Mouse (Mus musculus) midbrain, embryonic 12.5 days (tissue): Measurements from ENCODE around the gene Pold4. TPM values are rescaled to one million over a fixed set of nuclear protein-coding genes. Genes with fewer than 3 reads are reported as not detected.

Experiments
- ATAC-seq: fragments of 200-750 bp; cut with Nextera tagmentation; 2 replicates; pipeline ENCODE4 v1.8.0; 2017; ENCODE audit warnings: low read depth, moderate TSS enrichment, moderate library complexity; ENCODE audit not compliant: low FRiP score
- H3K27ac ChIP-seq: fragments of 300-500 bp; sonication (generic); replicated peaks from 2 replicates; pipeline ENCODE4 v1.5.1; 2016; ENCODE audit warnings: mild to moderate bottlenecking
- H3K27me3 ChIP-seq: fragments of 300-500 bp; sonication (generic); 2 replicates; pipeline ENCODE4 v1.6.1; 2016; ENCODE audit warnings: mild to moderate bottlenecking
- H3K36me3 ChIP-seq: fragments of 300-500 bp; sonication (generic); 2 replicates; pipeline ENCODE4 v1.6.1; 2016
- H3K4me1 ChIP-seq: fragments of 300-500 bp; sonication (generic); 2 replicates; pipeline ENCODE4 v1.6.1; 2016
- H3K4me2 ChIP-seq: fragments of 300-500 bp; sonication (generic); replicated peaks from 2 replicates; pipeline ENCODE4 v1.6.1; 2016; ENCODE audit warnings: mild to moderate bottlenecking, moderate library complexity
- H3K4me3 ChIP-seq: fragments of 300-500 bp; sonication (generic); 2 replicates; pipeline ENCODE4 v1.5.1; 2016; ENCODE audit warnings: mild to moderate bottlenecking
- H3K9ac ChIP-seq: fragments of 300-500 bp; sonication (generic); replicated peaks from 2 replicates; pipeline ENCODE4 v1.6.1; 2016; ENCODE audit warnings: mild to moderate bottlenecking, moderate library complexity
- H3K9me3 ChIP-seq: fragments of 300-500 bp; sonication (generic); 2 replicates; pipeline ENCODE4 v1.6.1; 2016; ENCODE audit warnings: mild to moderate bottlenecking
- WGBS: fragments of 180-500 bp; shearing (Covaris S2); methylation state at CpG from one replicate; pipeline ENCODE4 v1.1.7; 2016; 5-methylcytosine and 5-hydroxymethylcytosine counted together
- polyA plus RNA-seq: library from polyadenylated mRNA; unstranded; fragments of >200 nt; fragmentation: Nextera tagmentation; extraction: Ambion mirVana; gene quantifications from 2 replicates; pipeline ENCODE4 v1.2.1, GENCODE M21; 2016

Gene Pold4
- 15.2 and 16.1 TPM in 2 replicates for polyA plus RNA-seq

- H3K4me2 ChIP-seq = peak within 1 kb of the TSS; percentile 88
- H3K9ac ChIP-seq = peak within 1 kb of the TSS; percentile 68
- H3K4me3 ChIP-seq = peak within 1 kb of the TSS; percentile 60
- peaks cover 44% of the 10 kb centered on the region for H3K27me3 ChIP-seq
- H3K36me3 ChIP-seq = no peaks in the 10 kb centered on the region
- no peaks in the 10 kb centered on the region for H3K9me3 ChIP-seq
- 13% methylated on average over 26 of the region's 26 CpGs for WGBS
- peak; percentile 90 for ATAC-seq
- H3K27ac ChIP-seq = peak within 1 kb of the TSS; percentile 60; the same call in 1 of the 2 replicates
- peaks cover 12% of the 10 kb centered on the region for H3K4me1 ChIP-seq
Measured at GRCm38 (mm10) chr19:4231253-4232185, at the start of gene Pold4. TSS of gene Pold4 (plus strand) at chr19:4231899.

GRCm38 (mm10) chr19:4183689-4184088 is 48.0 kb upstream of the Pold4 start:
- Histone ChIP-seq H3K27me3 (no peaks in the 10 kb centered on the region), H3K4me1 (peaks cover 11% of the 10 kb centered on the region), H3K9ac (no peak overlapping the region), H3K4me2 (no peak overlapping the region), H3K9me3 (no peaks in the 10 kb centered on the region), H3K36me3 (no peaks in the 10 kb centered on the region), H3K27ac (no peak overlapping the region), H3K4me3 (no peak overlapping the region)
- 86% methylated on average over 2 of the region's 2 CpGs for WGBS
- no peak for ATAC-seq

GRCm38 (mm10) chr19:4184976-4185975 is 46.4 kb upstream of the Pold4 start:
- no peak overlapping the region for H3K9ac ChIP-seq
- H3K27me3 ChIP-seq = no peaks in the 10 kb centered on the region
- H3K36me3 ChIP-seq = no peaks in the 10 kb centered on the region
- 66% methylated on average over 15 of the region's 15 CpGs for WGBS
- H3K4me3 ChIP-seq = no peak overlapping the region
- no peak overlapping the region for H3K4me2 ChIP-seq
- ATAC-seq = no peak
- no peaks in the 10 kb centered on the region for H3K9me3 ChIP-seq
- H3K4me1 ChIP-seq = peaks cover 11% of the 10 kb centered on the region
- no peak overlapping the region for H3K27ac ChIP-seq

GRCm38 (mm10) chr19:4187303-4187702 is 44.4 kb upstream of the Pold4 start:
- no peak overlapping the region for H3K27ac ChIP-seq
- peaks cover 11% of the 10 kb centered on the region for H3K4me1 ChIP-seq
- H3K9me3 ChIP-seq = no peaks in the 10 kb centered on the region
- no peak overlapping the region for H3K4me3 ChIP-seq
- no peak for ATAC-seq
- no peaks in the 10 kb centered on the region for H3K36me3 ChIP-seq
- H3K4me2 ChIP-seq = no peak overlapping the region
- H3K9ac ChIP-seq = 0 out of 2 replicates have a peak overlapping the region, but pooled peaks have one; percentile 12
- H3K27me3 ChIP-seq = no peaks in the 10 kb centered on the region
- 84% methylated on average over 3 of the region's 3 CpGs for WGBS

GRCm38 (mm10) chr19:4189051-4189620 is 42.6 kb upstream of the Pold4 start:
- WGBS = 84% methylated on average over 12 of the region's 12 CpGs
- no peak overlapping the region for H3K4me3 ChIP-seq
- H3K9ac ChIP-seq = no peak overlapping the region
- H3K4me2 ChIP-seq = no peak overlapping the region
- no peak for ATAC-seq
- no peak overlapping the region for H3K27ac ChIP-seq
- H3K36me3 ChIP-seq = peaks cover 10% of the 10 kb centered on the region
- H3K4me1 ChIP-seq = peaks cover 23% of the 10 kb centered on the region
- no peaks in the 10 kb centered on the region for H3K27me3 ChIP-seq
- no peaks in the 10 kb centered on the region for H3K9me3 ChIP-seq

GRCm38 (mm10) chr19:4190831-4191334 is 40.8 kb upstream of the Pold4 start, which contains the start of gene Tbc1d10c:
TSS of gene Tbc1d10c (minus strand) at chr19:4191284.
- peak within 1 kb of the TSS; percentile 97 for H3K4me3 ChIP-seq
- no peaks in the 10 kb centered on the region for H3K27me3 ChIP-seq
- peaks cover 26% of the 10 kb centered on the region for H3K4me1 ChIP-seq
- H3K27ac ChIP-seq = peak within 1 kb of the TSS; percentile 90
- 73% methylated on average over 4 of the region's 4 CpGs for WGBS
- no peaks in the 10 kb centered on the region for H3K9me3 ChIP-seq
- peaks cover 28% of the 10 kb centered on the region for H3K36me3 ChIP-seq
- ATAC-seq = no peak
- peak within 1 kb of the TSS; percentile 98 for H3K9ac ChIP-seq
- peak within 1 kb of the TSS; percentile 90 for H3K4me2 ChIP-seq

GRCm38 (mm10) chr19:4191528-4192250 is 40.0 kb upstream of the Pold4 start, which contains the start of gene Ppp1ca:
TSS of gene Ppp1ca (plus strand) at chr19:4192065.
- Histone ChIP-seq H3K4me3 (peak within 1 kb of the TSS; percentile 97), H3K27me3 (no peaks in the 10 kb centered on the region), H3K36me3 (peaks cover 36% of the 10 kb centered on the region), H3K4me1 (peaks cover 31% of the 10 kb centered on the region), H3K27ac (peak within 1 kb of the TSS; percentile 90), H3K9ac (peak within 1 kb of the TSS; percentile 98), H3K9me3 (no peaks in the 10 kb centered on the region), H3K4me2 (peak within 1 kb of the TSS; percentile 90)
- 6% methylated on average over 43 of the region's 47 CpGs for WGBS
- peak; percentile 92 for ATAC-seq

- H3K27ac ChIP-seq = peak overlapping the region; percentile 90
- H3K27me3 ChIP-seq = no peaks in the 10 kb centered on the region
- peak; percentile 10 for ATAC-seq
- peak overlapping the region; percentile 97 for H3K4me3 ChIP-seq
- H3K9ac ChIP-seq = peak overlapping the region; percentile 98
- H3K36me3 ChIP-seq = peaks cover 43% of the 10 kb centered on the region
- no peaks in the 10 kb centered on the region for H3K9me3 ChIP-seq
- peak overlapping the region; percentile 90 for H3K4me2 ChIP-seq
- WGBS = under 1% methylated on average over 39 of the region's 52 CpGs
- peaks cover 32% of the 10 kb centered on the region for H3K4me1 ChIP-seq
Measured at GRCm38 (mm10) chr19:4192251-4192985, 39.3 kb upstream of the Pold4 start.

- peaks cover 49% of the 10 kb centered on the region for H3K36me3 ChIP-seq
- peaks cover 32% of the 10 kb centered on the region for H3K4me1 ChIP-seq
- no peak overlapping the region for H3K27ac ChIP-seq
- no peak for ATAC-seq
- no peaks in the 10 kb centered on the region for H3K9me3 ChIP-seq
- 69% methylated on average over 6 of the region's 6 CpGs for WGBS
- H3K4me2 ChIP-seq = peak overlapping the region; percentile 90
- H3K27me3 ChIP-seq = no peaks in the 10 kb centered on the region
- peak overlapping the region; percentile 98 for H3K9ac ChIP-seq
- peak overlapping the region; percentile 97 for H3K4me3 ChIP-seq
Measured at GRCm38 (mm10) chr19:4193129-4193528, 38.6 kb upstream of the Pold4 start.

GRCm38 (mm10) chr19:4194021-4194724 is 37.5 kb upstream of the Pold4 start:
- Histone ChIP-seq H3K27me3 (no peaks in the 10 kb centered on the region), H3K36me3 (peaks cover 49% of the 10 kb centered on the region), H3K4me2 (no peak overlapping the region), H3K4me1 (peaks cover 32% of the 10 kb centered on the region), H3K4me3 (no peak overlapping the region), H3K9ac (no peak overlapping the region), H3K27ac (no peak overlapping the region), H3K9me3 (no peaks in the 10 kb centered on the region)
- WGBS = 90% methylated on average over 8 of the region's 8 CpGs
- no peak for ATAC-seq
